9 mouse cellular contexts compared by ENCODE assay signal in genomic region chr17:24558600-24559099, GRCm38 (mm10). TPM values are rescaled to one million over a fixed set of nuclear protein-coding genes. Genes with fewer than 3 reads are reported as not detected.
DNase-seq lines count a peak whose midpoint lies in the region; ATAC-seq and TF ChIP-seq lines count a peak whose summit lies in the region.
"Had no signal": no experiment of that assay in that cellular context is flagged by ENCODE, and none has a peak within 500 bp of the region (broad histone marks: within the 10 kb centered on the region; RNA-seq: fewer than 3 reads in every experiment).

No protein-coding gene starts in this region.

- ATAC-seq in forebrain, embryonic 16.5 days: peak; percentile 71
- ATAC-seq in intestine, postnatal 0 days: peak; percentile 39; the same call in 1 of the 2 replicates

- no peak for TF ChIP-seq CTCF in intestine, postnatal 0 days (IDR thresholded peaks at IDR 0.05; ENCODE audit: low read depth)

- peaks cover 14% of the 10 kb centered on the region for H3K4me1 ChIP-seq in forebrain, embryonic 16.5 days (replicated peaks; ENCODE audit: control insufficient read depth, insufficient read depth, low read length)
- H3K4me1 ChIP-seq in intestine, postnatal 0 days (replicated peaks; ENCODE audit: control insufficient read depth, insufficient read depth, low read length): no peaks in the 10 kb centered on the region

- no peak overlapping the region for H3K4me2 ChIP-seq in forebrain, embryonic 16.5 days (ENCODE audit: low read length)
- no peak overlapping the region for H3K4me2 ChIP-seq in intestine, postnatal 0 days (replicated peaks; ENCODE audit: low read depth)

- H3K9ac ChIP-seq in forebrain, embryonic 16.5 days (replicated peaks; ENCODE audit: low read depth, low read length): no peak overlapping the region
- H3K9ac ChIP-seq in intestine, postnatal 0 days (ENCODE audit: low read depth, low read length): no peak overlapping the region

- peak; percentile 14 for DNase-seq in kidney, adult 18-20 months
- no peak for DNase-seq in kidney, adult 11 months
- peak; percentile 55 for DNase-seq in lung, postnatal 14 days
- no peak for DNase-seq in urinary bladder, postnatal 10 days (ENCODE audit: low spot score)
- DNase-seq in gastrocnemius, postnatal 36 days: no peak
- no peak for DNase-seq in left cerebral cortex, adult 9 months (ENCODE audit: low spot score in 2 of 2)

- no peaks in the 10 kb centered on the region for H3K27me3 ChIP-seq in forebrain, embryonic 16.5 days (replicated peaks; ENCODE audit: control insufficient read depth, insufficient read depth, low read length)
- no peaks in the 10 kb centered on the region for H3K27me3 ChIP-seq in intestine, postnatal 0 days (replicated peaks; ENCODE audit: control insufficient read depth, insufficient read depth, low read length)

- intact Hi-C loops in gastrocnemius, postnatal 36 days (cut with DNase I): no loop called here

- H3K9me3 ChIP-seq in forebrain, embryonic 16.5 days (ENCODE audit: control insufficient read depth, low read length): no peaks in the 10 kb centered on the region
- no peaks in the 10 kb centered on the region for H3K9me3 ChIP-seq in intestine, postnatal 0 days (ENCODE audit: control insufficient read depth)

- no peaks in the 10 kb centered on the region for H3K36me3 ChIP-seq in forebrain, embryonic 16.5 days (ENCODE audit: control insufficient read depth, insufficient read depth)
- no peaks in the 10 kb centered on the region for H3K36me3 ChIP-seq in intestine, postnatal 0 days (ENCODE audit: control insufficient read depth, insufficient read depth)

- WGBS in forebrain, embryonic 16.5 days: 10% methylated on average over 4 of the region's 4 CpGs
- WGBS in intestine, postnatal 0 days: 61% methylated on average over 4 of the region's 4 CpGs

- no peak overlapping the region for H3K4me3 ChIP-seq in forebrain, embryonic 16.5 days (replicated peaks; ENCODE audit: low read length)
- no peak overlapping the region for H3K4me3 ChIP-seq in intestine, postnatal 0 days (ENCODE audit: low read depth, low read length)

- peak overlapping the region; percentile 71 for H3K27ac ChIP-seq in forebrain, embryonic 16.5 days (ENCODE audit: low read length)
- peak overlapping the region; percentile 76 for H3K27ac ChIP-seq in intestine, postnatal 0 days (ENCODE audit: low read depth, low read length)

RNA-seq across cellular contexts. Expression of gene Pkd1, which starts 9.0 kb away (rescaled TPM):
- polyA plus RNA-seq in forebrain, embryonic 16.5 days (2015; fragmentation: Nextera tagmentation; extraction: Ambion mirVana): 18.3 and 27.6 TPM in 2 replicates
- 5.4 and 8.3 TPM in 2 replicates for polyA plus RNA-seq in intestine, postnatal 0 days (2015; fragmentation: Nextera tagmentation; extraction: Ambion mirVana)
- total RNA-seq in gastrocnemius, postnatal 36 days (2021): 10 to 100 TPM; 19.8 to 20.3 TPM

RNA-seq across cellular contexts. Expression of gene Rab26, which starts 24.6 kb away (rescaled TPM):
- 6.8 and 10.9 TPM in 2 replicates for polyA plus RNA-seq in forebrain, embryonic 16.5 days (2015; fragmentation: Nextera tagmentation; extraction: Ambion mirVana)
- 0.31 and 0.63 TPM in 2 replicates for polyA plus RNA-seq in intestine, postnatal 0 days (2015; fragmentation: Nextera tagmentation; extraction: Ambion mirVana)
- total RNA-seq in gastrocnemius, postnatal 36 days (2021): under 1 TPM in 1 of 2 experiments, not detected in 1; 0.20 TPM
- total RNA-seq: neutrophil, adult 5-6 weeks had no signal

RNA-seq across cellular contexts. Expression of gene Traf7, which starts 30.9 kb away (rescaled TPM):
- 108 and 121 TPM in 2 replicates for polyA plus RNA-seq in forebrain, embryonic 16.5 days (2015; fragmentation: Nextera tagmentation; extraction: Ambion mirVana)
- polyA plus RNA-seq in intestine, postnatal 0 days (2015; fragmentation: Nextera tagmentation; extraction: Ambion mirVana): 39.7 and 41.2 TPM in 2 replicates
- total RNA-seq in gastrocnemius, postnatal 36 days (2021): 10 to 100 TPM; 23.7 to 30.2 TPM

Comparison
In these comparisons a context has a peak if more than half of its experiments do, and no peak if none do; other contexts are left out.
1. DNase-seq: peak in kidney, adult 18-20 months (single experiment) and lung, postnatal 14 days (single experiment); none in kidney, adult 11 months (single experiment), urinary bladder, postnatal 10 days (single experiment), gastrocnemius, postnatal 36 days (0 of 2) and left cerebral cortex, adult 9 months (0 of 2).